8 mouse cellular contexts compared by ENCODE assay signal in the genomic region with DNA sequence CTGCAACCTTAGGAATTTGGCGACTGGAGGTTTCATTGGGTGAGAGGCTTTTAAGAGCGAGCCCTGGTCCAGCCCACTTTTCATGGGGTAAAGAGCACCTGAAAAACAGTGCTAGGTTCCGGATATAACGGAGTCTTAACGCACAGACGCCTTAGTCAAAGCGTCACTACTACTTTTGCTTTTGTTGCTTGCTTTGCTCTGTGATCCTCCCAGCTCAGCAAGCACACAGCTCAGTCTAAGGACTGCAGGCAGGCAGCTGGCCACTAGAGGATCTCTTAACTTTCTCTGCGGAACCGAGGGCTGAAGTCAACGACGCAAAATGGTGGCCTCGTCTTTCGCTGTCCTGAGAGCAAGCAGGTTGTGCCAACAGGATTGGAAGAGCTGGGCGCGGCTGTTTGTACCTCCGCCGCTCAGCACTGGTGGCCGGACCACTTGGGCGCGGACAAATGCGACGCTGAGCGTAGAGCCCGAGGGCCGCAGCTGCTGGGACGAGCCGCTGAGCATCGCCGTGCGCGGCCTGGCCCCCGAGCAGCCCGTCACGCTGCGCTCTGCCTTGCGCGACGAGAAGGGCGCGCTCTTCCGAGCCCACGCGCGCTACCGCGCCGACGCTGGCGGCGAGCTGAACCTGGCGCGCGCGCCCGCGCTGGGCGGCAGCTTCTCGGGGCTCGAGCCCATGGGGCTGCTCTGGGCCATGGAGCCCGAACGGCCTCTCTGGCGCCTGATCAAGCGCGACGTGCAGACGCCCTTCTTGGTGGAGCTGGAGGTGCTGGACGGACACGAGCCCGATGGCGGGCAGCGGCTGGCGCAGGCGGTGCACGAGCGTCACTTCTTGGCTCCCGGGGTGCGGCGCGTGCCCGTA. TPM values are rescaled to one million over a fixed set of nuclear protein-coding genes. Genes with fewer than 3 reads are reported as not detected.
A peak's percentile ranks its signal among the peaks of the same experiment; 100 is the strongest.
DNase-seq lines count a peak whose midpoint lies in the region; ATAC-seq and TF ChIP-seq lines count a peak whose summit lies in the region.

A gene (plus strand): TSS at position 279 of the 859 bp plus-strand sequence.

- peak within 1 kb of the TSS; percentile 86 for H3K4me3 ChIP-seq in brown adipose tissue, adult 24 weeks (ENCODE audit: insufficient read depth, low read depth, low read length)
- peak within 1 kb of the TSS; percentile 71 for H3K4me3 ChIP-seq in heart, embryonic 13.5 days
- H3K4me3 ChIP-seq in kidney, postnatal 0 days (replicated peaks; ENCODE audit: low read depth, low read length) = peak within 1 kb of the TSS; percentile 60
- peak within 1 kb of the TSS; percentile 69 for H3K4me3 ChIP-seq in liver, embryonic 11.5 days (ENCODE audit: low read depth, low read length)
- peak within 1 kb of the TSS; percentile 89 for H3K4me3 ChIP-seq in myocyte

- WGBS in heart, embryonic 13.5 days = under 1% methylated on average over 80 of the region's 80 CpGs
- WGBS in kidney, postnatal 0 days = under 1% methylated on average over 79 of the region's 80 CpGs
- WGBS in liver, embryonic 11.5 days = under 1% methylated on average over 70 of the region's 80 CpGs

- H3K4me2 ChIP-seq in heart, embryonic 13.5 days = peak within 1 kb of the TSS; percentile 72
- H3K4me2 ChIP-seq in kidney, postnatal 0 days (ENCODE audit: low read length) = peak within 1 kb of the TSS; percentile 67
- peak within 1 kb of the TSS; percentile 67 for H3K4me2 ChIP-seq in liver, embryonic 11.5 days
- peak within 1 kb of the TSS; percentile 71 for H3K4me2 ChIP-seq in myocyte (ENCODE audit: low read depth)

- H3ac ChIP-seq in myocyte (ENCODE audit: control insufficient read depth, insufficient read length) = peak within 1 kb of the TSS; percentile 74

- H3K79me2 ChIP-seq in myocyte (ENCODE audit: control insufficient read depth, insufficient read depth) = peaks cover 15% of the 10 kb centered on the region

- ATAC-seq in CD4-positive, CD25-positive, alpha-beta regulatory T cell, adult 4 months = peak; percentile 97
- peak; percentile 73; the same call in 1 of the 2 replicates for ATAC-seq in heart, embryonic 13.5 days (ENCODE audit: extremely low read depth, insufficient number of reproducible peaks, low FRiP score, low TSS enrichment)
- peak; percentile 88 for ATAC-seq in kidney, postnatal 0 days (replicated peaks; ENCODE audit: low FRiP score, low read depth)
- ATAC-seq in liver, embryonic 11.5 days (replicated peaks; ENCODE audit: low FRiP score) = peak; percentile 86

- H3K4me1 ChIP-seq in brown adipose tissue, adult 24 weeks (ENCODE audit: control insufficient read depth, insufficient read depth, insufficient read length, low read length) = peaks cover 6% of the 10 kb centered on the region; the same call in 1 of the 2 replicates
- peaks cover 24% of the 10 kb centered on the region for H3K4me1 ChIP-seq in heart, embryonic 13.5 days
- 0 out of 2 replicates have a peak, but pooled peaks cover 5% of the 10 kb centered on the region for H3K4me1 ChIP-seq in kidney, postnatal 0 days (replicated peaks; ENCODE audit: insufficient read depth, low read length)
- peaks cover 10% of the 10 kb centered on the region; the same call in 1 of the 2 replicates for H3K4me1 ChIP-seq in liver, embryonic 11.5 days (replicated peaks; ENCODE audit: control insufficient read depth, insufficient read depth, low read length)

- no peaks in the 10 kb centered on the region for H3K27me3 ChIP-seq in heart, embryonic 13.5 days (replicated peaks)
- H3K27me3 ChIP-seq in kidney, postnatal 0 days (ENCODE audit: insufficient read depth, low read length) = no peaks in the 10 kb centered on the region
- H3K27me3 ChIP-seq in liver, embryonic 11.5 days (replicated peaks; ENCODE audit: control insufficient read depth, insufficient read depth, low read length) = no peaks in the 10 kb centered on the region
- no peaks in the 10 kb centered on the region for H3K27me3 ChIP-seq in myocyte (ENCODE audit: control insufficient read depth, insufficient read depth, insufficient read length)

- 0 out of 2 replicates have a peak, but pooled peaks cover 5% of the 10 kb centered on the region for H3K9me3 ChIP-seq in heart, embryonic 13.5 days
- H3K9me3 ChIP-seq in kidney, postnatal 0 days (replicated peaks; ENCODE audit: low read length) = no peaks in the 10 kb centered on the region
- H3K9me3 ChIP-seq in liver, embryonic 11.5 days (ENCODE audit: control insufficient read depth, low read length) = no peaks in the 10 kb centered on the region

- DNase-seq in fibroblast of lung, adult 2 months (ENCODE audit: low read depth) = peak; percentile 70
- DNase-seq in kidney, postnatal 0 days (ENCODE audit: low spot score) = peak; percentile 97
- peak; percentile 79 for DNase-seq in liver, embryonic 11.5 days (ENCODE audit: low spot score)
- DNase-seq in spleen, postnatal 4 days (ENCODE audit: low spot score in 2 of 2) = peak; percentile 73 to 85

- peak; percentile 71 for TF ChIP-seq CTCF in kidney, postnatal 0 days (IDR thresholded peaks at IDR 0.05; ENCODE audit: low read depth)

- TF ChIP-seq POLR2A in myocyte (IDR thresholded peaks at IDR 0.05; ENCODE audit: insufficient read length, low read depth) = peak; percentile 55

- H3K27ac ChIP-seq in brown adipose tissue, adult 24 weeks (replicated peaks; ENCODE audit: low read depth, low read length) = peak within 1 kb of the TSS; percentile 92
- H3K27ac ChIP-seq in heart, embryonic 13.5 days (replicated peaks) = peak within 1 kb of the TSS; percentile 99
- peak within 1 kb of the TSS; percentile 98 for H3K27ac ChIP-seq in kidney, postnatal 0 days
- peak within 1 kb of the TSS; percentile 79 for H3K27ac ChIP-seq in liver, embryonic 11.5 days (ENCODE audit: low read depth, low read length)

- peak within 1 kb of the TSS; percentile 90 for H3K9ac ChIP-seq in heart, embryonic 13.5 days
- peak within 1 kb of the TSS; percentile 92 for H3K9ac ChIP-seq in kidney, postnatal 0 days (ENCODE audit: low read depth, low read length)
- peak within 1 kb of the TSS; percentile 71 for H3K9ac ChIP-seq in liver, embryonic 11.5 days (ENCODE audit: low read depth, low read length)

- peaks cover 20% of the 10 kb centered on the region for H3K36me3 ChIP-seq in heart, embryonic 13.5 days
- no peaks in the 10 kb centered on the region for H3K36me3 ChIP-seq in kidney, postnatal 0 days (ENCODE audit: insufficient read depth, low read length)
- H3K36me3 ChIP-seq in liver, embryonic 11.5 days (ENCODE audit: control insufficient read depth, insufficient read depth, low read length) = no peaks in the 10 kb centered on the region
- peaks cover 5% of the 10 kb centered on the region for H3K36me3 ChIP-seq in myocyte (ENCODE audit: control insufficient read depth, insufficient read depth)

TF ChIP-seq in myocyte, 11 proteins besides CTCF, POLR2A, EP300 and RAD21:
- TF ChIP-seq POLR2AphosphoS2 (IDR thresholded peaks at IDR 0.05; ENCODE audit: insufficient read length, low read depth) (peak; percentile 47), MYOD1 (IDR thresholded peaks at IDR 0.05; ENCODE audit: control insufficient read depth in 1 of 3, insufficient read length in 2 of 3, low read depth in 2 of 3) (peak in 1 of 3 experiments; percentile 28), MAX (IDR thresholded peaks at IDR 0.05; ENCODE audit: low read depth) (no peak), SRF (IDR thresholded peaks at IDR 0.05; ENCODE audit: control insufficient read depth, insufficient read length, low read depth) (no peak), MYOG (IDR thresholded peaks at IDR 0.05; ENCODE audit: control insufficient read depth in 1 of 3, insufficient read depth in 1 of 3, insufficient read length in 2 of 3, low read depth in 2 of 3) (peak in 2 of 3 experiments; percentile 30 to 46)

RNA-seq across cellular contexts. Expression of the gene that starts here (rescaled TPM):
- polyA plus RNA-seq in CD4-positive, CD25-positive, alpha-beta regulatory T cell, adult 4 months (2017; shearing (Covaris generic)) = 10 to 100 TPM; 28.3 to 39.0 TPM
- 58.8 and 67.3 TPM in 2 replicates for polyA plus RNA-seq in brown adipose tissue, adult 24 weeks (2012; ENCODE audit: insufficient read depth, insufficient read length, missing spikeins)
- 55.7 and 61.2 TPM in 2 replicates for polyA plus RNA-seq in heart, embryonic 13.5 days (2015; fragmentation: Nextera tagmentation; extraction: Ambion mirVana)
- 64.8 and 71.9 TPM in 2 replicates for polyA plus RNA-seq in kidney, postnatal 0 days (2015; fragmentation: Nextera tagmentation; extraction: Ambion mirVana)
- 22.5 and 22.6 TPM in 2 replicates for polyA plus RNA-seq in liver, embryonic 11.5 days (2014; fragmentation: Nextera tagmentation; extraction: Ambion mirVana)
- polyA plus RNA-seq in myocyte (2012; fragmentation: generic; extraction: Trizol) = 31.1 TPM

Comparison
In these comparisons a context has a peak if more than half of its experiments do, and no peak if none do; other contexts are left out.
1. Peak in every context shown above with its lines: DNase-seq, ATAC-seq, H3K4me3 ChIP-seq and H3K27ac ChIP-seq.